Mouse (Mus musculus) CH12.LX (cell line): ENCODE results near the gene Ier2. TPM values are rescaled to one million over a fixed set of nuclear protein-coding genes. Genes with fewer than 3 reads are reported as not detected.

ENCODE experiments used
- DNase-seq: peaks from one replicate; pipeline ENCODE4 v3.0.0-alpha.2; 2013; ENCODE audit errors: extremely low read depth
- H3K27ac ChIP-seq: 2 replicates; pipeline ENCODE4 v1.5.1; 2012; ENCODE audit warnings: low read depth, mild to moderate bottlenecking, control low read depth, moderate library complexity; ENCODE audit not compliant: insufficient read depth
- H3K27me3 ChIP-seq: replicated peaks from 2 replicates; pipeline ENCODE3; 2012; ENCODE audit warnings: inconsistent platforms
- H3K36me3 ChIP-seq, 2 experiments: replicated peaks in 1 of 2; 2 replicates each; pipeline versions ENCODE3 to v1.6.1; 2012; ENCODE audit warnings: inconsistent platforms in 1 of 2, low read length in 1 of 2, mild to moderate bottlenecking in 1 of 2, mixed read lengths in 1 of 2, moderate library complexity in 1 of 2; ENCODE audit not compliant: control insufficient read depth in 1 of 2, insufficient read depth in 1 of 2
- H3K4me1 ChIP-seq, 2 experiments: 2 replicates each; pipeline ENCODE4 v1.6.1; 2012; ENCODE audit warnings: inconsistent platforms in 1 of 2, moderate library complexity in 1 of 2; ENCODE audit not compliant: insufficient read depth in 2 of 2, control insufficient read depth in 1 of 2
- H3K4me2 ChIP-seq: 2 replicates; pipeline ENCODE4 v1.6.1; 2012; ENCODE audit warnings: low read depth, mild to moderate bottlenecking, control low read depth; ENCODE audit not compliant: poor library complexity, insufficient read depth, severe bottlenecking
- H3K4me3 ChIP-seq, 3 experiments: fragments of 150-350 bp in 1 of 3; sonication (generic) in 1 of 3; replicated peaks in 1 of 3; 2 replicates each; pipeline versions ENCODE3 to v1.5.1; 2011 to 2012; ENCODE audit warnings: low read depth in 2 of 3, low read length in 2 of 3, mild to moderate bottlenecking in 2 of 3, moderate library complexity in 2 of 3, control low read depth in 1 of 3, improper control_type of control experiment in 1 of 3, inconsistent platforms in 1 of 3, mixed read lengths in 1 of 3; ENCODE audit not compliant: poor library complexity in 1 of 3
- H3K79me2 ChIP-seq: replicated peaks from 2 replicates; pipeline ENCODE4 v1.6.1; 2012; ENCODE audit warnings: mild to moderate bottlenecking, moderate library complexity; ENCODE audit not compliant: control insufficient read depth, poor library complexity, insufficient read depth, severe bottlenecking; ENCODE audit errors: extremely low read depth
- H3K9ac ChIP-seq: 2 replicates; pipeline ENCODE4 v1.6.1; 2012; ENCODE audit warnings: low read depth, mild to moderate bottlenecking, control low read depth, moderate library complexity; ENCODE audit not compliant: insufficient read depth
- H3K9me3 ChIP-seq: replicated peaks from 2 replicates; pipeline ENCODE3; 2012; ENCODE audit warnings: low read length, inconsistent platforms, mixed read lengths
- BHLHE40 ChIP-seq: IDR thresholded peaks from 2 replicates; pipeline ENCODE4 v1.6.1; 2011; ENCODE audit warnings: mild to moderate bottlenecking, low read depth, low read length, improper control_type of control experiment
- CHD1 ChIP-seq: IDR thresholded peaks from 2 replicates; pipeline ENCODE4 v1.6.1; 2012; ENCODE audit warnings: low read depth, low read length, improper control_type of control experiment, inconsistent platforms
- CHD2 ChIP-seq: IDR thresholded peaks from 2 replicates; pipeline ENCODE4 v1.6.1; 2011; ENCODE audit warnings: low read length, improper control_type of control experiment
- CTCF ChIP-seq, 2 experiments: IDR thresholded peaks in 1 of 2; conservative IDR thresholded peaks in 1 of 2; 2 replicates each; pipeline ENCODE4 v1.5.1; 2011 to 2012; ENCODE audit warnings: low read depth in 2 of 2, low read length in 2 of 2, improper control_type of control experiment in 1 of 2, inconsistent platforms in 1 of 2, mild to moderate bottlenecking in 1 of 2, moderate library complexity in 1 of 2
- E2F4 ChIP-seq: IDR thresholded peaks from 2 replicates; pipeline ENCODE4 v1.6.1; 2011; ENCODE audit warnings: low read depth, low read length, improper control_type of control experiment; ENCODE audit not compliant: insufficient replicate concordance
- ELF1 ChIP-seq: IDR thresholded peaks from 2 replicates; pipeline ENCODE4 v1.6.1; 2014; ENCODE audit warnings: low read depth, mild to moderate bottlenecking, inconsistent platforms, low read length, improper control_type of control experiment
- GABPA ChIP-seq: IDR thresholded peaks from 2 replicates; pipeline ENCODE4 v1.6.1; 2012; ENCODE audit warnings: low read depth, low read length, improper control_type of control experiment, inconsistent platforms; ENCODE audit not compliant: insufficient replicate concordance
- HCFC1 ChIP-seq: IDR thresholded peaks from 2 replicates; pipeline ENCODE4 v1.6.1; 2012; ENCODE audit warnings: low read depth, mild to moderate bottlenecking, inconsistent platforms, low read length, improper control_type of control experiment
- IRF4 ChIP-seq: IDR thresholded peaks from 2 replicates; pipeline ENCODE4 v1.6.1; 2014; ENCODE audit warnings: low read depth, mild to moderate bottlenecking, inconsistent platforms, low read length, improper control_type of control experiment
- JUN ChIP-seq: IDR thresholded peaks from 2 replicates; pipeline ENCODE4 v1.6.1; 2011; ENCODE audit warnings: low read depth, mild to moderate bottlenecking, low read length, improper control_type of control experiment, moderate library complexity; ENCODE audit not compliant: insufficient read depth
- JUND ChIP-seq: conservative IDR thresholded peaks from 2 replicates; pipeline ENCODE4 v1.6.1; 2011; ENCODE audit warnings: low read depth, low read length, improper control_type of control experiment
- KAT2A ChIP-seq: IDR thresholded peaks from 2 replicates; pipeline ENCODE4 v1.6.1; 2012; ENCODE audit warnings: low read length, improper control_type of control experiment, inconsistent platforms; ENCODE audit not compliant: insufficient replicate concordance
- MYC ChIP-seq: IDR thresholded peaks from 2 replicates; pipeline ENCODE4 v1.6.1; 2011; ENCODE audit warnings: low read depth, mild to moderate bottlenecking, improper control_type of control experiment, low read length
- PAX5 ChIP-seq: IDR thresholded peaks from 2 replicates; pipeline ENCODE4 v1.6.1; 2012; ENCODE audit warnings: low read length, inconsistent platforms, mixed read lengths
- POLR2A ChIP-seq: IDR thresholded peaks from 2 replicates; pipeline ENCODE4 v1.6.1; 2011; ENCODE audit warnings: low read depth, mild to moderate bottlenecking, improper control_type of control experiment, low read length
- POLR2AphosphoS2 ChIP-seq: IDR thresholded peaks from 2 replicates; pipeline ENCODE4 v1.6.1; 2011; ENCODE audit warnings: low read depth, low read length, improper control_type of control experiment
- RAD21 ChIP-seq: IDR thresholded peaks from 2 replicates; pipeline ENCODE4 v1.6.1; 2011; ENCODE audit warnings: low read depth, mild to moderate bottlenecking, low read length, improper control_type of control experiment, moderate library complexity
- SIN3A ChIP-seq: IDR thresholded peaks from 2 replicates; pipeline ENCODE4 v1.6.1; 2012; ENCODE audit warnings: low read length, improper control_type of control experiment, inconsistent platforms
- TBP ChIP-seq: conservative IDR thresholded peaks from 2 replicates; pipeline ENCODE4 v1.6.1; 2011; ENCODE audit warnings: low read depth, low read length, improper control_type of control experiment
- USF2 ChIP-seq: conservative IDR thresholded peaks from 2 replicates; pipeline ENCODE4 v1.6.1; 2011; ENCODE audit warnings: low read depth, low read length, improper control_type of control experiment
- ZMIZ1 ChIP-seq: IDR thresholded peaks from 2 replicates; pipeline ENCODE4 v1.6.1; 2012; ENCODE audit warnings: low read depth, mild to moderate bottlenecking, inconsistent platforms, low read length, improper control_type of control experiment
- dilution Hi-C: fragments of 300-500 bp; cut with MboI; formaldehyde crosslinking; loops from 2 replicates; pipeline ENCODE4 v1.14.3; 2020; ENCODE audit warnings: low sequenced_read_pairs; ENCODE audit not compliant: extremely low pct_unique_long_range_greater_than_20kb, extremely low pct_ligation_motif_present
- in situ Hi-C: fragments of 300-500 bp; cut with MboI; formaldehyde crosslinking; loops from 3 replicates; pipeline ENCODE4 v1.14.3; 2019; ENCODE audit warnings: low sequenced_read_pairs, low pct_ligation_motif_present, low pct_unique_long_range_greater_than_20kb, mixed read lengths
- polyA plus RNA-seq: library from polyadenylated mRNA; unstranded; fragments of >175 nt; gene quantifications from 2 replicates; pipeline ENCODE4 v1.2.1, GENCODE M21; 2012; ENCODE audit warnings: low read depth; ENCODE audit not compliant: insufficient read length
- total RNA-seq, 2 experiments: library from RNA; depleted of rRNA; stranded (reverse); fragments of 300-350 nt in 1 of 2; fragments of >200 nt in 1 of 2; gene quantifications; 2 replicates each; pipeline ENCODE4 v1.2.3; 2012 to 2014

Gene Ier2
- total and polyA plus RNA-seq, 3 experiments = 26.3 to 35.4 (median 30.3) TPM

DNA sequence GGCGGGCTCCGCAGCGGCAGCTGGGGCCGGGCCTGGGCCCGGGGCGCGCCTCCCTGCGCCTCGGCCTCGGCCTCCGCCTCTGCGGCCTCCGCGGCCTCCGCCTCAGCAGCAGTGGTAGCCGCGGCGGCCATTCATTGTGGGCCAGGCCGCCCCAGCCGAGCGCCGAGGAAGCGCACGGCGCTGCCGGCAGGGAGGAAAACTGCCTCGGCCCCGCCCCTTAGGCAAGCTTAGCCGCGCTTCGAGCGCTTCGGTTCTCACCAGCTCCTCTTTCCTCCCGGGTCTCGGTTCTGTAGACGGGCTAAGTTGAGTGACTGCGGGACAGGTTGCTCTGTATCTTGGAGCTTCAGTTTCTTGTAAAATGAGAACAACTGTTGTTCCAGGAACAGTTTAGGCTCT is 25.1 kb upstream of the Ier2 start, which contains the start of gene Nacc1 (continued):
- TF ChIP-seq MYC (no peak), ZMIZ1 (no peak), POLR2A (peak; percentile 65), ELF1 (peak; percentile 77), JUN (no peak), HCFC1 (peak; percentile 85)

DNA sequence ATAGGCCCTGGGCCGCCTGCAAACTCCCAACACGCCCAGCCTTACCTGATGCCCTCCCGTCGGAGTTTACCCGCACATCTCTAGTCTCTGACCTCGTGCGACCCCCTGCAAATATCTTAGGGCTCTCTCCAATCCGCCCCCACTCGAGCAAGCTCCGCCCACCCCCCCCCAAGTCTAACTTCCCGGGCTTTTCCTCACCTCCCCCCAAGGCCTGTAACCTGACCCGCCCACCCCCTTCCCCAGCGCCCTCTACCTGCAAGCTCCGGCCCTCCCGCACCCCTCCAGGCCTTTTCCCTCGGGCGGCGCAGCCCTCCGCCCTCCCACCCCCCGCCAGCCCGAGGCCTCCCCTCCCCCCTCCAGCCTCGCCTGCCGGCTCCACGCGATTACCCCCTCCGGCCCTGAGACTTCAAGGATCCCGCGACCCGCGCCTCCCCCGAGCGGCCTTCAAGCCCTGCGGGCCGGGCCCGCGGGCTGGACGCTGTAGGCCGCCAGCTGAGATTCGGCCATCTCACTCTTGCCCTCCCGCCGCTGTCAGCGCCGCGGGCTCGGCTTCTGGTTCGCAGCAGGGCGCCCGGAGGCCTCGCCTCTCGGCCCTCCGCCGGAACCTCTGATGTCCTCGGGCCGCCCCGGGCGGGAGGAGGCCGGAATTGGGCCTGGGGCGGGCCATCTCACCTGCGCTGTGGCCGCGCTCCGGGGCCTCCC is 24.5 kb upstream of the Ier2 start:
- H3K9me3 ChIP-seq = no peaks in the 10 kb centered on the region
- no peak for DNase-seq
- peaks cover 15 to 45% of the 10 kb centered on the region in 2 experiments for H3K36me3 ChIP-seq
- H3K27me3 ChIP-seq = no peaks in the 10 kb centered on the region
- H3K4me2 ChIP-seq = peak overlapping the region; percentile 80; the same call in 1 of the 2 replicates
- TF ChIP-seq JUND (no peak), USF2 (no peak), BHLHE40 (no peak), GABPA (no peak), POLR2AphosphoS2 (no peak), RAD21 (no peak), PAX5 (no peak), SIN3A (peak; percentile 53; the same call in 1 of the 2 replicates), IRF4 (no peak), TBP (no peak), CTCF (conservative IDR thresholded peaks at IDR 0.05 in 1 of 2, IDR thresholded peaks at IDR 0.05 in 1 of 2; ENCODE audit: low read depth in 2 of 2, low read length in 2 of 2) (0 out of 4 replicates have a peak, but pooled peaks of 1 of the 2 experiments have one; percentile 3), CHD1 (no peak), KAT2A (no peak), CHD2 (no peak), E2F4 (no peak)
- peak overlapping the region; percentile 60; the same call in 1 of the 2 replicates for H3K27ac ChIP-seq
- H3K9ac ChIP-seq = peak overlapping the region; percentile 98
- H3K4me3 ChIP-seq = peak overlapping the region; percentile 73 to 96 (median 94)
- H3K79me2 ChIP-seq = peaks cover 70% of the 10 kb centered on the region
- in situ Hi-C loops (no loop called here), dilution Hi-C loops (no loop called here)
- H3K4me1 ChIP-seq = peaks cover 15 to 52% of the 10 kb centered on the region in 2 experiments
